Mouse (Mus musculus): ENCODE measurements around the gene Thtpa. TPM values are rescaled to one million over a fixed set of nuclear protein-coding genes. Genes with fewer than 3 reads are reported as not detected.
A peak's percentile ranks its signal among the peaks of the same experiment; 100 is the strongest.

Gene Thtpa
- polyA plus RNA-seq, 1 experiment, result 13.8 TPM

DNA sequence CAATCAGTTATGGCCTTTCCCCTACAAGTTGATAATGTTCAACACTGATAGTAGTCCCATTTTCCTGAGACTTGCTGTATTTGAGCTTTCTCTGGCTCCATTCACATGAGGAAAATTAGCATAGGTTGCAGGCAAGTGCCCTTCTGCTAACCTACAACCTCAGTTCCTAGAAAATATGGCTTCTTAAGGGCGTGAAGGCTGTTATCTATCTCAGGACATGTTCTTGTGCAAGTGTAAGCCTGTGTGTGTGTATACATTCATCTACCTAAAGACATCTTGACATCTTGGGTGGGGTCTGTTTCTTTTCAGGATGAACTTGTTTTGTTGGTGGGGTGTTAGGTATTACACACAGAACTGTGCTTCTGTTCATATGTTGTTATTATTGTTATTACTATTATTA is 35.6 kb upstream of the Thtpa start:
- TF ChIP-seq POLR2A (IDR thresholded peaks at IDR 0.05; ENCODE audit: borderline replicate concordance, insufficient read depth, low read length) (no peak), CTCF (IDR thresholded peaks at IDR 0.05; ENCODE audit: borderline replicate concordance, insufficient read depth, low read depth, low read length) (no peak)
- Histone ChIP-seq H3K27ac (ENCODE audit: insufficient read depth, low read length) (no peak overlapping the region), H3K4me1 (ENCODE audit: control insufficient read depth, insufficient read depth, low read length) (peaks cover 30% of the 10 kb centered on the region), H3K27me3 (ENCODE audit: control insufficient read depth, insufficient read depth, low read length) (no peaks in the 10 kb centered on the region), H3K4me3 (replicated peaks; ENCODE audit: insufficient read depth, low read depth, low read length) (no peak overlapping the region)
- DNase-seq, result no peak
- 62% methylated on average over 1 of the region's 1 CpGs for WGBS

DNA sequence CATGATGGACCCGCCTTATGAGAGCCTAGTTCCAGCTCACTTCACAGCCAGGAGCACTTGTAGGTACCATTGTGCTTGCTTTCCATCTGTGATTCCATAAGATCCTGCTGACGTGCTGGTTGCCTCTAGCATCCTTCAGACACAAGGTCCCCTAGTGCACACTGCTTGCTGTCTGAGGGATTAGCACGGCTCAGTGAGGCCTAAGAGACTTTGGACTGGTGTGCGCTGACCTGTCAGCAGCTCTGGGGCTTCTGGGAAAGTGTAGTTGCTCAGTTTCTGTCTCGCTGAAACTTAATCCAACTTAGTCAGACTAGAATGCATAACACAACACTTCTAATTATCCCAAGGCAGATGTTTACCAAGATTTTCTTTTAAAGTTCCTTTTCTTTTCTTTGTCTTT is 34.7 kb upstream of the Thtpa start:
- DNase-seq, result no peak
- H3K4me3 ChIP-seq (replicated peaks; ENCODE audit: insufficient read depth, low read depth, low read length), result peak overlapping the region; percentile 8
- H3K27ac ChIP-seq (ENCODE audit: insufficient read depth, low read length), result peak overlapping the region; percentile 41
- H3K4me1 ChIP-seq (ENCODE audit: control insufficient read depth, insufficient read depth, low read length), result peaks cover 35% of the 10 kb centered on the region
- TF ChIP-seq CTCF (IDR thresholded peaks at IDR 0.05; ENCODE audit: borderline replicate concordance, insufficient read depth, low read depth, low read length) (no peak), POLR2A (IDR thresholded peaks at IDR 0.05; ENCODE audit: borderline replicate concordance, insufficient read depth, low read length) (no peak)
- 20% methylated on average over 5 of the region's 5 CpGs for WGBS
- no peaks in the 10 kb centered on the region for H3K27me3 ChIP-seq (ENCODE audit: control insufficient read depth, insufficient read depth, low read length)

DNA sequence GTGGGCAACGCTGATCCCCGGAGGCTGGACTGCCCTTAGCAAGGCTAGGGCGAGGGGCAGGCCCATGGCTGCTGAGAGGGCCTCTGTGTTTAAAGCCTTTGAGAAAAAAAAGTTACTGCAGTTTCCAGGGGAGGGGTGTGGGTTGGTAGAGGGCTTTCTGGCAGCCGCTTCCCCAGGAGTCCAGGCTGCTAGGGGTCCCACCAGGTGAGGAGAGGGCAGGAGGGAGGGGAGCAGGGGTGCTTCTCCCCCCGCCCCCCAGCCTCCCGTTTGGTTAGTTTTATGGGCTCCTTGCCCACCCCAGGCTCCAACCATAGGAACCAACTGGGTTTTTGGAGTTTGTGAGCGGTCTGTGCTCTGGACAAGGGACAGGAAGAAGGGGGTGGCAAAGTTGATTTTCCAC is 32.7 kb upstream of the Thtpa start:
- 44% methylated on average over 7 of the region's 7 CpGs for WGBS
- H3K4me3 ChIP-seq (replicated peaks; ENCODE audit: insufficient read depth, low read depth, low read length), result no peak overlapping the region
- DNase-seq, result peak in 1 of 2 experiments; percentile 33
- no peaks in the 10 kb centered on the region for H3K27me3 ChIP-seq (ENCODE audit: control insufficient read depth, insufficient read depth, low read length)
- H3K4me1 ChIP-seq (ENCODE audit: control insufficient read depth, insufficient read depth, low read length), result peaks cover 47% of the 10 kb centered on the region
- no peak for TF ChIP-seq CTCF (IDR thresholded peaks at IDR 0.05; ENCODE audit: borderline replicate concordance, insufficient read depth, low read depth, low read length)
- no peak overlapping the region for H3K27ac ChIP-seq (ENCODE audit: insufficient read depth, low read length)

DNA sequence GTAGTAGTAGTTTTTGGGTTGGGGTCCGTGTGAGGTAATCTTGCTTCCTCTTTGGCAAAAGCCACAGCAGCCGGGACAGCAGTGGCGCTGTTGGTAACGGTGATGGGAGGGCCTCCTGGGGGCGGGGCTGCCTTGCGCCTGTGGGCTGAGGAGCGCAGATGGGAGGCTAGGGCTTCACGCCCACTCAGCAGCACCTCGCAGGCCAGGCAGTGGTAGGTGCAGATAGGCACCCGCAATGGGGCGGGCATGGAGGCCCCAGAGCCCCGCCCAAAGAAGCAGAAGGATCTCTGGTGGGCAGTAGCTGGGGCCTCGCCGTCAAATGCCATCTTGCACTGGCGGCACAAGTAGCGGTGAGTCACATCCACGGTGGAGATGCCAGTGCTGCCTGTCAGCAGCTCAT is 32.0 kb upstream of the Thtpa start:
- H3K4me3 ChIP-seq (replicated peaks; ENCODE audit: insufficient read depth, low read depth, low read length), result peak overlapping the region; percentile 56
- peak overlapping the region; percentile 95 for H3K27ac ChIP-seq (ENCODE audit: insufficient read depth, low read length)
- peaks cover 53% of the 10 kb centered on the region for H3K4me1 ChIP-seq (ENCODE audit: control insufficient read depth, insufficient read depth, low read length)
- WGBS, result 8% methylated on average over 17 of the region's 17 CpGs
- DNase-seq, result peak; percentile 78 to 81
- no peaks in the 10 kb centered on the region for H3K27me3 ChIP-seq (ENCODE audit: control insufficient read depth, insufficient read depth, low read length)
- TF ChIP-seq CTCF (IDR thresholded peaks at IDR 0.05; ENCODE audit: borderline replicate concordance, insufficient read depth, low read depth, low read length), result no peak
- 0 out of 2 replicates have a peak, but pooled peaks have one; percentile 24 for TF ChIP-seq POLR2A (IDR thresholded peaks at IDR 0.05; ENCODE audit: borderline replicate concordance, insufficient read depth, low read length)

DNA sequence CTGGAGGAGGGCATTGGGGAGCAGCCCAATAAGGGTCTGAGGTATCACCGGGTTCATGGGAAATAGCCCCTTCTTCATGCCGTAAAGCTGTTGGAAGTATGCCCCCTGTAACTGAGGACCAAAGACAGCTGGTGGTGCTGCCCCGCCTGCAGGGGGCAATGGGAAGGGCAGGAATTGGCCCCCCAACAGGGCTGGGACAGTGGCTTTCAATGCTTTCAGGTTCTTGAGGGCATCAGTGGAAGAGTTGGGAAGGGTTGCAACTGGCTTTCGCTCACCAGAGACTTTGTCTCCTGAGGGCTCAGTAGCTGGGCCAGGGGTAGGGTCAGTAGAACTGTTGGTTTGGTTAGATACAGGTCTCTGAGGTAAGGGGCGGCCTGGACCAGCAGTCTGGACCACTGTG is 31.5 kb upstream of the Thtpa start:
- TF ChIP-seq CTCF (IDR thresholded peaks at IDR 0.05; ENCODE audit: borderline replicate concordance, insufficient read depth, low read depth, low read length) (no peak), POLR2A (IDR thresholded peaks at IDR 0.05; ENCODE audit: borderline replicate concordance, insufficient read depth, low read length) (no peak)
- DNase-seq, result peak in 1 of 2 experiments; percentile 35
- peak overlapping the region; percentile 95 for H3K27ac ChIP-seq (ENCODE audit: insufficient read depth, low read length)
- H3K4me1 ChIP-seq (ENCODE audit: control insufficient read depth, insufficient read depth, low read length), result peaks cover 58% of the 10 kb centered on the region
- WGBS, result 60% methylated on average over 5 of the region's 5 CpGs
- peak overlapping the region; percentile 56 for H3K4me3 ChIP-seq (replicated peaks; ENCODE audit: insufficient read depth, low read depth, low read length)
- no peaks in the 10 kb centered on the region for H3K27me3 ChIP-seq (ENCODE audit: control insufficient read depth, insufficient read depth, low read length)

DNA sequence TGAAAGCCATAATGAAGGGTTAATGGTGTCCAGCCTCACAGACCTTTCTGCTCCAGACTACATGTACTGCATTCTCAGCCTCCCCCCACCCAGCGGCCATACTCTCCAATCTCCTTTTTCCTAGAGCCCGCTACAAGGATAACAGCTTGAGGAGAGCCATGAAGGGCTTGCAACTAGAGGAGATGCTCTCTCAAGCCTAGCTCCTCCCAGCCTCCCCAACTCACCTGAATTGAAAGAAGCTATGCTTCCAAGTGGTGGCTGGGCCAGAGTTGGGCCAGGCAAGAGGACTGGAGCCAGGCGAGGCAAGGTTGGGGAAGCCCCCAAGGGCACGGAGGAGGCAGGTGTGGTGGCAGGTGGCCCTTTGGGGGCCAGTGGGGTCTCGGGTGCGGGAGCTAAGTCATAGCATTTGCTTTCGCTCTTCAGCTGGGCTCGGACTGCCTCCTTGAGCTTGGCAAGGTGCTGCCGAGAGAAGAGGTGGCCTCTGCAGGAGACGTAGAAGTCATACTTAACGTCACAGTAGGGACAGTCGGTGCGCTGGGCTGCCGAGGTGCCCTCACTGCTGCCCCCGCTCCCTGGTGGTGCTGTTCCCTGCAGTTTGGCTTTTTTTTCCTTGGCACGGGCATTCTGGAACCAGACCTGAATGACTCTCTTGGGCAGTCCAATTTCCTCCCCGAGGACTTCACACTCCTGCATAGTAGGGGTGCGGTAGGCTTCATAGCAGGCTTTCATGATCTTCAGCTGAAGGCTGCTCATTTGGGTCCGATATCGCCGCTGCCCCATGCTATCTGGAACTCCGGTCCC is 30.8 kb upstream of the Thtpa start:
- Histone ChIP-seq H3K4me3 (replicated peaks; ENCODE audit: insufficient read depth, low read depth, low read length) (peak overlapping the region; percentile 56), H3K4me1 (ENCODE audit: control insufficient read depth, insufficient read depth, low read length) (peaks cover 65% of the 10 kb centered on the region), H3K27ac (ENCODE audit: insufficient read depth, low read length) (peak overlapping the region; percentile 95), H3K27me3 (ENCODE audit: control insufficient read depth, insufficient read depth, low read length) (no peaks in the 10 kb centered on the region)
- 9% methylated on average over 22 of the region's 22 CpGs for WGBS
- peak; percentile 74 to 76 for DNase-seq
- TF ChIP-seq POLR2A (IDR thresholded peaks at IDR 0.05; ENCODE audit: borderline replicate concordance, insufficient read depth, low read length) (no peak), CTCF (IDR thresholded peaks at IDR 0.05; ENCODE audit: borderline replicate concordance, insufficient read depth, low read depth, low read length) (no peak)

DNA sequence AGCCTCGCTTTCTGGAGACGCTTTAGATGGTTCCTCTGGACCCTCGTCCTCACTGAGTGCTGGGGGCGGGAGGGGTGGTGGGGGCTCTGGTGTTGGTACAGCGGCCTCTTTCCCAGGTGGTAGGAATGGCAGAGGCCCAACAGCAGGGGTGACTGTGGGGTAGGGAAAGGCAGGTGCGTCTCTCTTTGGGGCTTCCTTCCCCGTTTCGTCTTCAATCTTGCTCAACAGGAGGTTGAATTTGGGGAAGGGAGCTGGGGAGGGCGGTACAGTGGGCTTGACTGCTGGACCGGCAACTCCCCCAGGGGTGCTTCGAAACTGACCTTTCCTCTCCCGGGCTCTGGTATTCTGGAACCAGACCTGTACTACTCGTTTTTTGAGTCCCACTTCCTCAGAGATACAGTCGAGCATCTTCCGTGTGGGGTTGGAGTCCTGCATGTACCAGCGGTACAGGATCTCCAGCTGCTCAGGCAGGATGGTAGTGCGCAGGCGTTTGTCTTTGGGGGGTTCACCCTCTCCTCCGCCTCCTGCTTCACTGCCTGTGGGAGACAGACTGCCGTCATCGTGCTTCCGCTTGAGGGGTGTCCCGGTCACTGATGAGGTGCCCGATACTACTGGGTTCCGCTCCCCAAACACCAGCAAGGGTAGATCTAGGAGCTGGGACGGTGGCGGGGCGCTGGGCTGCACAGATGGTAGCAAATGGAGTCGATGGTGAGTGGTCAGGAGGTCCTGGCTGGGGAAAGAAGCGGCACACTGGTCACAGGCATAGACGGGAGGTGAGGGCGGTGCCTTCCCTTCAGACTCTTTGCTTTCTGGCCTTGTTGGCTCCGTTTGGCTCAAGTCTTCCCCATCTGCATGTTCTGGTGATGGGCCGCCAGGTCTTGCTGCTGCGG is 29.9 kb upstream of the Thtpa start:
- Histone ChIP-seq H3K27me3 (ENCODE audit: control insufficient read depth, insufficient read depth, low read length) (no peaks in the 10 kb centered on the region), H3K4me3 (replicated peaks; ENCODE audit: insufficient read depth, low read depth, low read length) (peak overlapping the region; percentile 56), H3K27ac (ENCODE audit: insufficient read depth, low read length) (peak overlapping the region; percentile 95), H3K4me1 (ENCODE audit: control insufficient read depth, insufficient read depth, low read length) (peaks cover 64% of the 10 kb centered on the region)
- no peak for TF ChIP-seq CTCF (IDR thresholded peaks at IDR 0.05; ENCODE audit: borderline replicate concordance, insufficient read depth, low read depth, low read length)
- TF ChIP-seq POLR2A (IDR thresholded peaks at IDR 0.05; ENCODE audit: borderline replicate concordance, insufficient read depth, low read length), result no peak; the same call in 1 of the 2 replicates
- DNase-seq, result peak; percentile 71 to 75
- 21% methylated on average over 35 of the region's 35 CpGs for whole genome bisulfite sequencing
